Mouse (Mus musculus) lung, adult 2 months (tissue): ENCODE measurements around the gene Clstn2. TPM values are rescaled to one million over a fixed set of nuclear protein-coding genes. Genes with fewer than 3 reads are reported as not detected.

ENCODE experiments used
- DNase-seq: peaks from one replicate; pipeline ENCODE4 v3.0.0; 2022
- H3K4me1 ChIP-seq: fragments of 200-500 bp; 2 replicates; pipeline ENCODE4 v1.6.1; 2011; ENCODE audit warnings: low read length; ENCODE audit not compliant: control insufficient read depth, insufficient read depth
- H3K4me3 ChIP-seq: fragments of 200-500 bp; replicated peaks from 2 replicates; pipeline ENCODE3; 2011; ENCODE audit warnings: low read depth, mild to moderate bottlenecking, control low read depth, low read length; ENCODE audit errors: extremely low read depth
- CTCF ChIP-seq: fragments of 200-500 bp; IDR thresholded peaks from 2 replicates; pipeline ENCODE4 v1.5.1; 2011; ENCODE audit warnings: mild to moderate bottlenecking, low read length, control low read depth; ENCODE audit not compliant: insufficient read depth
- POLR2A ChIP-seq: fragments of 200-500 bp; IDR thresholded peaks from 2 replicates; pipeline ENCODE4 v1.6.1; 2011; ENCODE audit warnings: low read depth, mild to moderate bottlenecking, control low read depth, low read length, borderline replicate concordance; ENCODE audit errors: extremely low read depth
- WGBS: fragments of 180-500 bp; shearing (Covaris S2); methylation state at CpG from one replicate; pipeline ENCODE4 v1.1.7; 2018; 5-methylcytosine and 5-hydroxymethylcytosine counted together
- polyA plus RNA-seq: library from polyadenylated mRNA; depleted of rRNA; stranded (reverse); fragments of >200 nt; gene quantifications from 2 replicates; pipeline ENCODE4 v1.2.3, GENCODE M21; 2012

Clstn2 gene
- polyA plus RNA-seq, 1 experiment, result 9.9 TPM

GRCm38 (mm10) chr9:97434666-97435065, 598.3 kb downstream of the Clstn2 start:
- DNase-seq, result no peak
- 36% methylated on average over 3 of the region's 3 CpGs for WGBS
- H3K4me3 ChIP-seq, result no peak overlapping the region
- H3K4me1 ChIP-seq, result no peaks in the 10 kb centered on the region
- TF ChIP-seq CTCF, result no peak
- TF ChIP-seq POLR2A, result no peak

GRCm38 (mm10) chr9:97429885-97430449, 603.0 kb downstream of the Clstn2 start:
- no peak for TF ChIP-seq CTCF
- no peak for TF ChIP-seq POLR2A
- 27% methylated on average over 1 of the region's 1 CpGs for WGBS
- Histone ChIP-seq H3K4me3 (no peak overlapping the region), H3K4me1 (no peaks in the 10 kb centered on the region)
- no peak for DNase-seq

GRCm38 (mm10) chr9:97428127-97428526, 604.9 kb downstream of the Clstn2 start:
- Histone ChIP-seq H3K4me3 (no peak overlapping the region), H3K4me1 (no peaks in the 10 kb centered on the region)
- 83% methylated on average over 7 of the region's 7 CpGs for WGBS
- no peak for DNase-seq
- TF ChIP-seq CTCF (no peak), POLR2A (no peak)

GRCm38 (mm10) chr9:97420896-97421295, 612.1 kb downstream of the Clstn2 start:
- H3K4me3 ChIP-seq, result no peak overlapping the region
- 76% methylated on average over 5 of the region's 5 CpGs for WGBS
- TF ChIP-seq POLR2A, result no peak
- TF ChIP-seq CTCF, result no peak
- no peak for DNase-seq
- H3K4me1 ChIP-seq, result no peaks in the 10 kb centered on the region

GRCm38 (mm10) chr9:97414876-97415668, 617.9 kb downstream of the Clstn2 start:
- no peak for DNase-seq
- no peak for TF ChIP-seq POLR2A
- no peak for TF ChIP-seq CTCF
- Histone ChIP-seq H3K4me3 (no peak overlapping the region), H3K4me1 (no peaks in the 10 kb centered on the region)
- WGBS, result 71% methylated on average over 6 of the region's 6 CpGs

GRCm38 (mm10) chr9:97408142-97408541, 624.8 kb downstream of the Clstn2 start:
- WGBS, result 78% methylated on average over 2 of the region's 2 CpGs
- DNase-seq, result no peak
- TF ChIP-seq CTCF, result no peak
- TF ChIP-seq POLR2A, result no peak

More at GRCm38 (mm10) chr9:97408142-97408541, 624.8 kb downstream of the Clstn2 start:
- Histone ChIP-seq H3K4me3 (no peak overlapping the region), H3K4me1 (no peaks in the 10 kb centered on the region)
